In the genomic region with DNA sequence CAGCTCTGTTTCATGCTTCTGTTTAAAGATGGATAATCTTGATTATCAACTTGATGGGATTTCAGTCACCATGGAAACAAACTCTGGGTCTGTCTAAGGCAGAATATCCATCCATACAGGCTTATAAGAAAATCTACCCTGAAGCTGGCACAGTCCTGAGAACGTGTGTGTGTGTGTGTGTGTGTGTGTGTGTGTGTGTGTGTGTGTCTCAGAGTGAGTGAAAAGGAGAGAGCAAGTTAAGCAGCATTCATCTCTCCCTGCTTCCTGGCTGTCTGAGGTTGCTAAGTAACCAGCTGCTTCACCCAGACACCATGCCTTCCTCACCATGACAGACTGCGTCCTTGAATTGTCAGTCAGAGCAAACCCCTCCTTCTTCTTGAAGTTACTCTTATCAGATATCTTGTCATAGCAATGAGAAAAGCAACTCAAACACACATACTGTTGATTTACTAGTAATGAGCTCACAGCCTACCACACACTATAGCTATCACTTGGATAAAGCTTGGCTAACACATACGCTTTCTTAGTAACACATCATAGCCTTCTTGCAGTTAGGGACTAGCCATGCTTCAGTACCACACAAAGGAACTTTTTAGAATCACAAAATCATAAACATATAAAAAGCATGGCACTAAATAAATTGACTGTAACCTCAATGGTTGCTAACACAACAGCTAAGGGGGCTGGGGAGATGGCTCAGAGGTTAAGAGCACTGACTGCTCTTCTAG, we compare ENCODE assay signal across 27 mouse cellular contexts.
DNase-seq lines count a peak whose midpoint lies in the region; ATAC-seq and TF ChIP-seq lines count a peak whose summit lies in the region.
"Had no signal": no experiment of that assay in that cellular context is flagged by ENCODE, and none has a peak within 500 bp of the region (broad histone marks: within the 10 kb centered on the region; RNA-seq: fewer than 3 reads in every experiment).

No protein-coding gene starts in this region.

- no peaks in the 10 kb centered on the region for H3K9me3 ChIP-seq in forebrain, postnatal 0 days (ENCODE audit: low read length)
- H3K9me3 ChIP-seq in forebrain, embryonic 14.5 days (replicated peaks; ENCODE audit: control insufficient read depth, low read length) = no peaks in the 10 kb centered on the region
- H3K9me3 ChIP-seq in lung, embryonic 14.5 days (ENCODE audit: low read depth, low read length) = no peaks in the 10 kb centered on the region
- H3K9me3 ChIP-seq in neural tube, embryonic 14.5 days (ENCODE audit: control insufficient read depth, low read length) = no peaks in the 10 kb centered on the region
- H3K9me3 ChIP-seq: embryonic facial prominence, embryonic 13.5 days; heart, embryonic 13.5 days; limb, embryonic 10.5 days; limb, embryonic 15.5 days; liver, embryonic 13.5 days; neural tube, embryonic 12.5 days had no signal

- no peak for TF ChIP-seq CTCF in forebrain, postnatal 0 days (IDR thresholded peaks at IDR 0.05; ENCODE audit: low read depth)
- TF ChIP-seq CTCF in lung, embryonic 14.5 days (IDR thresholded peaks at IDR 0.05; ENCODE audit: low read depth) = no peak
- no peak for TF ChIP-seq CTCF in brain, embryonic 14.5 days (IDR thresholded peaks at IDR 0.05; ENCODE audit: borderline replicate concordance, extremely low read depth, insufficient read depth, insufficient read length)

- DNase-seq in forebrain, postnatal 0 days = peak; percentile 57
- DNase-seq in forebrain, embryonic 14.5 days (ENCODE audit: low spot score) = no peak
- peak; percentile 6 for DNase-seq in lung, embryonic 14.5 days
- no peak for DNase-seq in lung, postnatal 10 days
- peak; percentile 40 for DNase-seq in brain, embryonic 14.5 days (ENCODE audit: low read depth)
- no peak for DNase-seq in urinary bladder, postnatal 10 days (ENCODE audit: low spot score)
- DNase-seq: adrenal gland, postnatal 14 days; cerebellum, adult 18-20 months; cerebellum, postnatal 10 days; heart, postnatal 10 days; kidney, adult 9 months; kidney, postnatal 10 days; layer of hippocampus, adult 9-11 months; liver, embryonic 13.5 days; lung, adult 18-20 months; lung, postnatal 14 days; retina, postnatal 1 day; right cerebral cortex, postnatal 14 days; thymus, postnatal 4 days had no signal

- no peaks in the 10 kb centered on the region for H3K36me3 ChIP-seq in forebrain, postnatal 0 days (ENCODE audit: insufficient read depth)
- no peaks in the 10 kb centered on the region for H3K36me3 ChIP-seq in forebrain, embryonic 14.5 days (ENCODE audit: control insufficient read depth, insufficient read depth, low read length)
- no peaks in the 10 kb centered on the region for H3K36me3 ChIP-seq in lung, embryonic 14.5 days (ENCODE audit: insufficient read depth)
- H3K36me3 ChIP-seq in neural tube, embryonic 14.5 days (ENCODE audit: control insufficient read depth, insufficient read depth, low read length) = no peaks in the 10 kb centered on the region
- H3K36me3 ChIP-seq: embryonic facial prominence, embryonic 13.5 days; heart, embryonic 13.5 days; limb, embryonic 10.5 days; limb, embryonic 15.5 days; liver, embryonic 13.5 days; neural tube, embryonic 12.5 days had no signal

- H3K4me2 ChIP-seq in forebrain, postnatal 0 days (ENCODE audit: low read depth) = no peak overlapping the region
- no peak overlapping the region for H3K4me2 ChIP-seq in forebrain, embryonic 14.5 days (ENCODE audit: low read length)
- no peak overlapping the region for H3K4me2 ChIP-seq in lung, embryonic 14.5 days
- H3K4me2 ChIP-seq in neural tube, embryonic 14.5 days (ENCODE audit: low read depth, low read length) = no peak overlapping the region
- H3K4me2 ChIP-seq: embryonic facial prominence, embryonic 13.5 days; heart, embryonic 13.5 days; limb, embryonic 15.5 days; liver, embryonic 13.5 days; neural tube, embryonic 12.5 days had no signal

- no peak overlapping the region for H3K9ac ChIP-seq in forebrain, postnatal 0 days
- no peak overlapping the region for H3K9ac ChIP-seq in forebrain, embryonic 14.5 days (ENCODE audit: low read length)
- no peak overlapping the region for H3K9ac ChIP-seq in lung, embryonic 14.5 days
- no peak overlapping the region for H3K9ac ChIP-seq in neural tube, embryonic 14.5 days (replicated peaks; ENCODE audit: low read depth, low read length)
- H3K9ac ChIP-seq: embryonic facial prominence, embryonic 13.5 days; heart, embryonic 13.5 days; limb, embryonic 15.5 days; liver, embryonic 13.5 days; neural tube, embryonic 12.5 days had no signal

- TF ChIP-seq POLR2A in brain, embryonic 14.5 days (IDR thresholded peaks at IDR 0.05; ENCODE audit: borderline replicate concordance, extremely low read depth, insufficient read depth, insufficient read length, poor library complexity, severe bottlenecking) = no peak

- no peaks in the 10 kb centered on the region for H3K4me1 ChIP-seq in forebrain, postnatal 0 days (ENCODE audit: insufficient read depth)
- H3K4me1 ChIP-seq in forebrain, embryonic 14.5 days (ENCODE audit: control insufficient read depth, insufficient read depth, low read length) = no peaks in the 10 kb centered on the region
- H3K4me1 ChIP-seq in lung, embryonic 14.5 days (ENCODE audit: insufficient read depth) = no peaks in the 10 kb centered on the region
- H3K4me1 ChIP-seq in neural tube, embryonic 14.5 days (ENCODE audit: control insufficient read depth, insufficient read depth, low read length) = no peaks in the 10 kb centered on the region
- H3K4me1 ChIP-seq: embryonic facial prominence, embryonic 13.5 days; liver, embryonic 13.5 days; neural tube, embryonic 12.5 days had no signal

- ATAC-seq in forebrain, postnatal 0 days = peak; percentile 85
- no peak for ATAC-seq in forebrain, embryonic 14.5 days
- 0 out of 2 replicates have a peak, but pooled peaks have one; percentile 52 for ATAC-seq in lung, embryonic 14.5 days (ENCODE audit: insufficient read depth)
- ATAC-seq in neural tube, embryonic 14.5 days (ENCODE audit: low read depth) = peak; percentile 58; the same call in 1 of the 2 replicates
- ATAC-seq: CD4-positive, CD25-positive, alpha-beta regulatory T cell, adult 4 months; intestine, embryonic 16.5 days had no signal

- no peaks in the 10 kb centered on the region for H3K27me3 ChIP-seq in forebrain, postnatal 0 days (ENCODE audit: insufficient read depth, low read length)
- H3K27me3 ChIP-seq in forebrain, embryonic 14.5 days (replicated peaks; ENCODE audit: control insufficient read depth, insufficient read depth, low read length) = no peaks in the 10 kb centered on the region
- no peaks in the 10 kb centered on the region for H3K27me3 ChIP-seq in lung, embryonic 14.5 days (ENCODE audit: insufficient read depth, low read length)
- H3K27me3 ChIP-seq in neural tube, embryonic 14.5 days (ENCODE audit: control insufficient read depth, insufficient read depth, low read length) = no peaks in the 10 kb centered on the region
- H3K27me3 ChIP-seq: embryonic facial prominence, embryonic 13.5 days; heart, embryonic 13.5 days; limb, embryonic 15.5 days; liver, embryonic 13.5 days; neural tube, embryonic 12.5 days had no signal

- H3K27ac ChIP-seq in forebrain, postnatal 0 days (ENCODE audit: low read depth, low read length) = no peak overlapping the region
- H3K27ac ChIP-seq in forebrain, embryonic 14.5 days (ENCODE audit: low read depth, low read length) = no peak overlapping the region
- H3K27ac ChIP-seq in lung, embryonic 14.5 days (ENCODE audit: low read depth) = no peak overlapping the region
- H3K27ac ChIP-seq in neural tube, embryonic 14.5 days (ENCODE audit: low read depth, low read length) = no peak overlapping the region
- H3K27ac ChIP-seq: embryonic facial prominence, embryonic 13.5 days; heart, embryonic 13.5 days; limb, embryonic 10.5 days; limb, embryonic 15.5 days; liver, embryonic 13.5 days; neural tube, embryonic 12.5 days had no signal

- 54% methylated on average over 3 of the region's 3 CpGs for WGBS in forebrain, postnatal 0 days
- 56% methylated on average over 3 of the region's 3 CpGs for WGBS in forebrain, embryonic 14.5 days
- WGBS in lung, embryonic 14.5 days = 46% methylated on average over 3 of the region's 3 CpGs
- WGBS in neural tube, embryonic 14.5 days = 71% methylated on average over 3 of the region's 3 CpGs

- no peak overlapping the region for H3K4me3 ChIP-seq in forebrain, postnatal 0 days (ENCODE audit: low read depth, low read length)
- H3K4me3 ChIP-seq in forebrain, embryonic 14.5 days (ENCODE audit: low read depth, low read length) = no peak overlapping the region
- H3K4me3 ChIP-seq in lung, embryonic 14.5 days (ENCODE audit: low read depth, low read length) = no peak overlapping the region
- no peak overlapping the region for H3K4me3 ChIP-seq in neural tube, embryonic 14.5 days (ENCODE audit: low read depth, low read length)
- H3K4me3 ChIP-seq: embryonic facial prominence, embryonic 13.5 days; heart, embryonic 13.5 days; limb, embryonic 10.5 days; limb, embryonic 15.5 days; liver, embryonic 13.5 days; neural tube, embryonic 12.5 days had no signal

Comparison
In these comparisons a context has a peak if more than half of its experiments do, and no peak if none do; other contexts are left out.
1. DNase-seq: peak in forebrain, postnatal 0 days (single experiment), lung, embryonic 14.5 days (single experiment) and brain, embryonic 14.5 days (single experiment); none in forebrain, embryonic 14.5 days (single experiment), lung, postnatal 10 days (single experiment) and urinary bladder, postnatal 10 days (single experiment).